Mouse (Mus musculus) bone marrow macrophage, adult 2 months (primary cell): Measurements from ENCODE around the gene Spag17.

Experiments
- CTCF ChIP-seq: IDR thresholded peaks from 2 replicates; pipeline ENCODE4 v1.5.1; 2012; ENCODE audit warnings: low read depth, mild to moderate bottlenecking, low read length, moderate library complexity
- POLR2A ChIP-seq: IDR thresholded peaks from 2 replicates; pipeline ENCODE4 v1.6.1; 2012; ENCODE audit warnings: mild to moderate bottlenecking, low read depth, low read length, borderline replicate concordance

DNA sequence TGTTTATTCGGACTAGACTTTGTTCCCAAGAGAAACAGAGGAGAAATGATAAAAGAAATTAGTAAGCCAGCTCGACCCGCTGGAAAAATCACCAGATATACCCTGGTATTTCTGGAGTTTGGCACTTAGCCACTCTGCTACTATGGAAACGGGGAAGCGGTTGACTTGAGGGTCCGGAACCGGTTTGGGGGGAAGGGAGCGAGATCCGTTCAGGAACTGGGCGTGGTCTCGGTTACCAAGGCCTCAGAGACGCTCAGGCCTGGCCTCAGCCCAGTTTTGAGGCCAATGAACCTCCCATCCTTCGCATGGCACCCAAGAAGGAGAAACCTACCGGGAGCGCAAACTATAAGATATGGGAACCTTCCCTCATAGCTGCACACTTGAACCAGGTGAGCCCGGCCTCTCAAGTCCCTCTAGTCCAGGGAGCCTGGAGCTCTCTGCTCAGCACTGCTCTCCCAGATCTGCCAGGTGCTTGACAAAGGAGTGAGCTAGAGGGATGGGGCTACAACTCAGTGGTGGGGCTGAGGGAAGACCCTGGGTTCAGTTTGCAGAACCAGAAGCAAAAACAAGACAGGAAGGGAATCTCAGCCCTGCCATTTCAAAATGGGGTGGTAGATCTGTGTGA, at the start of gene Spag17:
- TF ChIP-seq POLR2A (no peak), CTCF (no peak)
